In the genomic region with DNA sequence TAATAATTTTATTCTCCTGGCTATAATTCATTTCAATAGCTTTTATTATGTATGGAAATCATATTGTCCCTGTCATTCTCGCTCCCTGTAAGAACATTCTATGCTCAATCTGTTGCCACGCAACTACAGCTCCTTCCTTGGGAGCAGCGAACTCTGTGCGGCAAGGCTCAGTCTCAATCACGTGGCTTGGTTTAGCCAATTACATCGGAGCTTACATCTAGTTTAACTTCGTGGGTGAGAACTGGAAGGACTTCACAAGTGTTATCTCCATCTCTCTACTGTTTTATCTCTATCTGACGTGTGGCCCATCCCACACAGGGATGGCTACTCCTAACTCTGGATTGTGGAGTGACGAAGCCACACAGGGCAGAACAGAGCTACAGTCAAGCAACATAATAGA, we compare ENCODE assay signal across 21 mouse cellular contexts.
A peak's percentile ranks its signal among the peaks of the same experiment; 100 is the strongest.
DNase-seq lines count a peak whose midpoint lies in the region; ATAC-seq and TF ChIP-seq lines count a peak whose summit lies in the region.
"Had no signal": no experiment of that assay in that cellular context is flagged by ENCODE, and none has a peak within 500 bp of the region (broad histone marks: within the 10 kb centered on the region; RNA-seq: fewer than 3 reads in every experiment).

No protein-coding gene starts in this region.

- DNase-seq in frontal cortex, postnatal 14 days (ENCODE audit: low spot score in 2 of 2) = no peak
- DNase-seq in left cerebral cortex, adult 11 months (ENCODE audit: low spot score) = peak; percentile 21
- DNase-seq in left cerebral cortex, adult 8-10 months (ENCODE audit: low spot score in 2 of 2) = no peak
- no peak for DNase-seq in testis, postnatal 10 days (ENCODE audit: low spot score)
- DNase-seq in testis, postnatal 14 days (ENCODE audit: low spot score) = peak; percentile 13
- DNase-seq in urinary bladder, adult 2 months (ENCODE audit: low spot score) = no peak
- DNase-seq: adrenal gland, adult 2 months; adrenal gland, postnatal 25 days; cerebellum, adult 11 months; cerebellum, adult 9-10 months; gastrocnemius, postnatal 10 days; heart, postnatal 36 days had no signal

- H3K36me3 ChIP-seq in testis, adult 2 months (ENCODE audit: control insufficient read depth, insufficient read depth, low read length) = no peaks in the 10 kb centered on the region
- H3K36me3 ChIP-seq: embryonic facial prominence, embryonic 10.5 days; heart, embryonic 13.5 days; hindbrain, embryonic 12.5 days had no signal

- ATAC-seq in frontal cortex, adult (ENCODE audit: low TSS enrichment) = peak; percentile 27; the same call in 1 of the 2 replicates
- ATAC-seq: forebrain, embryonic 14.5 days; intestine, embryonic 16.5 days; Patski had no signal

- peak; percentile 66; the same call in 1 of the 2 replicates for TF ChIP-seq POLR2A in testis, adult 2 months (IDR thresholded peaks at IDR 0.05; ENCODE audit: control insufficient read depth, low read depth, low read length)

- H3K4me3 ChIP-seq in testis, adult 2 months (ENCODE audit: control insufficient read depth, low read depth, low read length) = peak overlapping the region; percentile 61
- H3K4me3 ChIP-seq: embryonic facial prominence, embryonic 10.5 days; heart, embryonic 13.5 days; hindbrain, embryonic 12.5 days had no signal

- H3K27me3 ChIP-seq in testis, adult 2 months (ENCODE audit: control insufficient read depth, insufficient read depth, low read length) = no peaks in the 10 kb centered on the region
- H3K27me3 ChIP-seq: CH12.LX; heart, embryonic 13.5 days; hindbrain, embryonic 12.5 days; Patski had no signal

- TF ChIP-seq CTCF in testis, adult 2 months (IDR thresholded peaks at IDR 0.05; ENCODE audit: control insufficient read depth, insufficient read depth, insufficient replicate concordance, low read depth, low read length) = no peak

- no peak overlapping the region for H3K27ac ChIP-seq in testis, adult 2 months (ENCODE audit: control insufficient read depth, insufficient read depth, low read depth, low read length)
- H3K27ac ChIP-seq: embryonic facial prominence, embryonic 10.5 days; heart, embryonic 13.5 days; hindbrain, embryonic 12.5 days had no signal

- 0 out of 2 replicates have a peak, but pooled peaks cover 3% of the 10 kb centered on the region for H3K4me1 ChIP-seq in testis, adult 2 months (ENCODE audit: control insufficient read depth, insufficient read depth, low read length)
- H3K4me1 ChIP-seq: embryonic facial prominence, embryonic 10.5 days; heart, embryonic 13.5 days; hindbrain, embryonic 12.5 days had no signal

Comparison
In these comparisons a context has a peak if more than half of its experiments do, and no peak if none do; other contexts are left out.
1. DNase-seq: peak in left cerebral cortex, adult 11 months (single experiment) and testis, postnatal 14 days (single experiment); none in frontal cortex, postnatal 14 days (0 of 2), left cerebral cortex, adult 8-10 months (0 of 2), testis, postnatal 10 days (single experiment) and urinary bladder, adult 2 months (single experiment).